Mouse (Mus musculus): ENCODE measurements around the gene Cltrn. TPM values are rescaled to one million over a fixed set of nuclear protein-coding genes. Genes with fewer than 3 reads are reported as not detected.

The Cltrn gene
- total RNA-seq (2021) = not detected
- not detected in 2 replicates for polyA plus RNA-seq (2012; rRNA removed)
- long read RNA-seq = 0 reads

GRCm38 (mm10) chrX:164088582-164088981 is at the start of gene Cltrn:
Gene Cltrn (plus strand): TSS chrX:164088830.
- H3K36me3 ChIP-seq (ENCODE audit: control insufficient read depth, insufficient read depth, low read length) = no peaks in the 10 kb centered on the region
- intact Hi-C loops (cut with DNase I) = no loop called here
- H3K27ac ChIP-seq = no peak within 1 kb of the TSS
- no peak for TF ChIP-seq EP300 (IDR thresholded peaks at IDR 0.05; ENCODE audit: insufficient read depth, low read depth, low read length)
- no peak for TF ChIP-seq CTCF (IDR thresholded peaks at IDR 0.05)
- TF ChIP-seq POLR2A (IDR thresholded peaks at IDR 0.05; ENCODE audit: insufficient read depth, low read depth, low read length) = no peak
- H3K79me2 ChIP-seq (replicated peaks; ENCODE audit: control insufficient read depth, insufficient read depth, low read length) = no peaks in the 10 kb centered on the region
- no peak within 1 kb of the TSS for H3K4me3 ChIP-seq
- no peaks in the 10 kb centered on the region; the same call in 1 of the 2 replicates for H3K4me1 ChIP-seq (ENCODE audit: control insufficient read depth, insufficient read depth, low read length)
- no peak within 1 kb of the TSS for H3K9ac ChIP-seq (ENCODE audit: low read depth, low read length)
- WGBS = 55% methylated on average over 4 of the region's 4 CpGs
- H3K27me3 ChIP-seq (ENCODE audit: control insufficient read depth, insufficient read depth, low read length) = no peaks in the 10 kb centered on the region
- DNase-seq = no peak

GRCm38 (mm10) chrX:164038882-164039281 is 49.7 kb upstream of the Cltrn start:
- WGBS = 46% methylated on average over 2 of the region's 2 CpGs
- no peak overlapping the region for H3K9ac ChIP-seq (ENCODE audit: low read depth, low read length)
- no peak for DNase-seq
- H3K4me1 ChIP-seq (ENCODE audit: control insufficient read depth, insufficient read depth, low read length) = no peaks in the 10 kb centered on the region
- no peaks in the 10 kb centered on the region for H3K36me3 ChIP-seq (ENCODE audit: control insufficient read depth, insufficient read depth, low read length)
- intact Hi-C loops (cut with DNase I) = no loop called here
- H3K4me3 ChIP-seq = no peak overlapping the region
- H3K79me2 ChIP-seq (replicated peaks; ENCODE audit: control insufficient read depth, insufficient read depth, low read length) = no peaks in the 10 kb centered on the region
- H3K27me3 ChIP-seq (ENCODE audit: control insufficient read depth, insufficient read depth, low read length) = no peaks in the 10 kb centered on the region
- no peak for TF ChIP-seq CTCF (IDR thresholded peaks at IDR 0.05)
- TF ChIP-seq POLR2A (IDR thresholded peaks at IDR 0.05; ENCODE audit: insufficient read depth, low read depth, low read length) = no peak
- TF ChIP-seq EP300 (IDR thresholded peaks at IDR 0.05; ENCODE audit: insufficient read depth, low read depth, low read length) = no peak
- no peak overlapping the region for H3K27ac ChIP-seq

GRCm38 (mm10) chrX:164042069-164042468 is 46.6 kb upstream of the Cltrn start:
- WGBS = 59% methylated on average over 13 of the region's 13 CpGs
- intact Hi-C loops (cut with DNase I) = no loop called here
- no peak overlapping the region for H3K9ac ChIP-seq (ENCODE audit: low read depth, low read length)

GRCm38 (mm10) chrX:164046736-164047135 is 41.9 kb upstream of the Cltrn start:
- H3K27me3 ChIP-seq (ENCODE audit: control insufficient read depth, insufficient read depth, low read length) = no peaks in the 10 kb centered on the region
- no peak overlapping the region for H3K4me3 ChIP-seq
- 44% methylated on average over 2 of the region's 2 CpGs for WGBS
- no peak overlapping the region for H3K9ac ChIP-seq (ENCODE audit: low read depth, low read length)
- no peak for DNase-seq
- H3K79me2 ChIP-seq (replicated peaks; ENCODE audit: control insufficient read depth, insufficient read depth, low read length) = no peaks in the 10 kb centered on the region
- intact Hi-C loops (cut with DNase I) = no loop called here
- H3K4me1 ChIP-seq (ENCODE audit: control insufficient read depth, insufficient read depth, low read length) = no peaks in the 10 kb centered on the region
- no peak overlapping the region for H3K27ac ChIP-seq
- TF ChIP-seq CTCF (IDR thresholded peaks at IDR 0.05) (no peak), EP300 (IDR thresholded peaks at IDR 0.05; ENCODE audit: insufficient read depth, low read depth, low read length) (no peak), POLR2A (IDR thresholded peaks at IDR 0.05; ENCODE audit: insufficient read depth, low read depth, low read length) (no peak)
- H3K36me3 ChIP-seq (ENCODE audit: control insufficient read depth, insufficient read depth, low read length) = no peaks in the 10 kb centered on the region

More at GRCm38 (mm10) chrX:164042069-164042468, 46.6 kb upstream of the Cltrn start:
- Histone ChIP-seq H3K27me3 (ENCODE audit: control insufficient read depth, insufficient read depth, low read length) (no peaks in the 10 kb centered on the region), H3K27ac (no peak overlapping the region), H3K4me1 (ENCODE audit: control insufficient read depth, insufficient read depth, low read length) (no peaks in the 10 kb centered on the region), H3K36me3 (ENCODE audit: control insufficient read depth, insufficient read depth, low read length) (no peaks in the 10 kb centered on the region), H3K4me3 (no peak overlapping the region), H3K79me2 (replicated peaks; ENCODE audit: control insufficient read depth, insufficient read depth, low read length) (no peaks in the 10 kb centered on the region)
- no peak for TF ChIP-seq CTCF (IDR thresholded peaks at IDR 0.05)
- no peak for DNase-seq

- H3K4me1 ChIP-seq (ENCODE audit: control insufficient read depth, insufficient read depth, low read length) = no peaks in the 10 kb centered on the region
- no peak for TF ChIP-seq POLR2A (IDR thresholded peaks at IDR 0.05; ENCODE audit: insufficient read depth, low read depth, low read length)
- TF ChIP-seq EP300 (IDR thresholded peaks at IDR 0.05; ENCODE audit: insufficient read depth, low read depth, low read length) = no peak
- no peak for TF ChIP-seq CTCF (IDR thresholded peaks at IDR 0.05)
- no peaks in the 10 kb centered on the region for H3K36me3 ChIP-seq (ENCODE audit: control insufficient read depth, insufficient read depth, low read length)
- intact Hi-C loops (cut with DNase I) = no loop called here
- H3K79me2 ChIP-seq (replicated peaks; ENCODE audit: control insufficient read depth, insufficient read depth, low read length) = no peaks in the 10 kb centered on the region
- H3K27ac ChIP-seq = no peak overlapping the region
- no peaks in the 10 kb centered on the region for H3K27me3 ChIP-seq (ENCODE audit: control insufficient read depth, insufficient read depth, low read length)
- no peak overlapping the region for H3K9ac ChIP-seq (ENCODE audit: low read depth, low read length)
- H3K4me3 ChIP-seq = no peak overlapping the region
- 49% methylated on average over 4 of the region's 4 CpGs for whole genome bisulfite sequencing
- no peak for DNase-seq
Measured at GRCm38 (mm10) chrX:164055726-164056125, 32.9 kb upstream of the Cltrn start.

GRCm38 (mm10) chrX:164058523-164058922 is 30.1 kb upstream of the Cltrn start:
- H3K27ac ChIP-seq = no peak overlapping the region
- H3K4me1 ChIP-seq (ENCODE audit: control insufficient read depth, insufficient read depth, low read length) = no peaks in the 10 kb centered on the region
- no peaks in the 10 kb centered on the region for H3K36me3 ChIP-seq (ENCODE audit: control insufficient read depth, insufficient read depth, low read length)
- H3K27me3 ChIP-seq (ENCODE audit: control insufficient read depth, insufficient read depth, low read length) = no peaks in the 10 kb centered on the region
- 63% methylated on average over 3 of the region's 3 CpGs for WGBS
- DNase-seq = no peak
- no peak overlapping the region for H3K4me3 ChIP-seq
- intact Hi-C loops (cut with DNase I) = no loop called here
- H3K79me2 ChIP-seq (replicated peaks; ENCODE audit: control insufficient read depth, insufficient read depth, low read length) = no peaks in the 10 kb centered on the region
- TF ChIP-seq EP300 (IDR thresholded peaks at IDR 0.05; ENCODE audit: insufficient read depth, low read depth, low read length) (no peak), POLR2A (IDR thresholded peaks at IDR 0.05; ENCODE audit: insufficient read depth, low read depth, low read length) (no peak), CTCF (IDR thresholded peaks at IDR 0.05) (no peak)
- no peak overlapping the region for H3K9ac ChIP-seq (ENCODE audit: low read depth, low read length)

All from heart, adult 2 months (tissue).